Mouse (Mus musculus): ENCODE results near the gene Arnt.

GRCm38 (mm10) chr3:95459381-95459780 is 25.2 kb downstream of the Arnt start:
- TF ChIP-seq CTCF (IDR thresholded peaks at IDR 0.05; ENCODE audit: low read depth, low read length) (no peak), POLR2A (IDR thresholded peaks at IDR 0.05; ENCODE audit: extremely low read depth, insufficient read depth, low read length) (no peak)

Measured in liver, adult 2 months (tissue).